Mouse (Mus musculus) kidney, adult 9 months (tissue): ENCODE data around the gene Nlrp4b.
"Not testable (repeated sequence)": the region's sequence is repeated elsewhere in the genome, so short reads cannot be mapped to it uniquely, and the experiment has no call there.

Experiments used
- DNase-seq: peaks from one replicate; pipeline ENCODE4 v3.0.0; 2022

The Nlrp4b gene

GRCm38 (mm10) chr7:10687489-10687888 is at the start of gene Nlrp4b:
Gene Nlrp4b (plus strand): TSS chr7:10687789.
- no peak for DNase-seq

- DNase-seq = no peak
Measured at GRCm38 (mm10) chr7:10754264-10754663, 66.7 kb downstream of the Nlrp4b start, which contains the start of gene Vmn1r71. Gene Vmn1r71 (minus strand): TSS chr7:10754364.

GRCm38 (mm10) chr7:10757551-10757950 is 70.0 kb downstream of the Nlrp4b start:
- not testable (repeated sequence) for DNase-seq
